In the genomic region with DNA sequence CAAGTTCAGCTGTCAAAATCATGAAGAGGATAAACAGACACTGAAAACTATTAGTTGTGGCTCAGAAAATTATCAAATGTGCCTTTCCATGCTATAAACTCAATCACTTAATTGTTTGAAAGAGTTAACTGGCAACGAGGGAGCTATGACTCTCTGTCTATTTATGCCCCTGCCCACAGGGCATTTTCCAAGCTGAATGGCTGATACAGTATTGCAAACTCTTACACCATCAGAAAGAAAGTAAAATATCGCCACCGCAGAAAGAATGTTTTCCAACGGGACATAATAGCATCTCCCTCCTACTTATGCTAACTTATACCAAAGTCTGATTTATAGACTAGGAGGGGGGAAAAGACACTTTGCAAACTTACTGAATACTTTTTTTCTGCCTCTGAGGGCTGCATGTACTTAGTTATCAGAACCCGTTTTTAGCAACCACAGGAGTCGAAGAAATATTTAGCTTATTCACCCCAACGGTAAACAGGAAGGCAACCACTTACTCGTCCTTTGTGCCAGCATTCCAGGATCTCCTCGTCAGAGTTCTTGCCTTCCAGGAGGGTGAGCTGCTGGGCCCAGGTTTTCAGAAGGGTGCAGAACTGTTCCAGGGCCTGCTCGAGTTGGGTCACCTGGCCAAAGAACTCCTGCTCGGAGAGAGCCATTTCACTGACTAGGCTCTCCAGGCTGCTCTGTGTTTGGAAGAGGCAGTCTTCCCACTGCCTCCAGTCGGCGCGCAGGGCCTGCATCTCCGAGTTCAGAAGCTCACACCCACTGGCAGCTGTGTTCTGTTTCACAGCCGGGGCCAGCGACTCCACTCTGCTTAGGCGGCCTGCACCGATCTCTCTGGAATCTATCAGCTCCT, we compare ENCODE assay signal across 7 mouse cellular contexts.
DNase-seq lines count a peak whose midpoint lies in the region; ATAC-seq and TF ChIP-seq lines count a peak whose summit lies in the region.

No protein-coding gene starts in this region.

- no peak for TF ChIP-seq CTCF in brain, embryonic 14.5 days (IDR thresholded peaks at IDR 0.05; ENCODE audit: borderline replicate concordance, extremely low read depth, insufficient read depth, insufficient read length)
- no peak for TF ChIP-seq CTCF in liver, adult 2 months (IDR thresholded peaks at IDR 0.05; ENCODE audit: low read depth, low read length)
- 0 out of 2 replicates have a peak, but pooled peaks have one; percentile 14 for TF ChIP-seq CTCF in olfactory bulb, adult 2 months (IDR thresholded peaks at IDR 0.05; ENCODE audit: insufficient read depth, low read depth, low read length)

- no peaks in the 10 kb centered on the region for H3K9me3 ChIP-seq in forebrain, embryonic 14.5 days (replicated peaks; ENCODE audit: control insufficient read depth, low read length)
- no peaks in the 10 kb centered on the region for H3K9me3 ChIP-seq in heart, embryonic 15.5 days (replicated peaks)

- ATAC-seq in forebrain, embryonic 14.5 days = peak; percentile 57; the same call in 1 of the 2 replicates
- peak; percentile 80 for ATAC-seq in heart, embryonic 15.5 days (replicated peaks; ENCODE audit: insufficient number of reproducible peaks, insufficient read depth, low FRiP score, low read depth)

- TF ChIP-seq POLR2A in brain, embryonic 14.5 days (IDR thresholded peaks at IDR 0.05; ENCODE audit: borderline replicate concordance, extremely low read depth, insufficient read depth, insufficient read length, poor library complexity, severe bottlenecking) = no peak
- no peak for TF ChIP-seq POLR2A in liver, adult 2 months (IDR thresholded peaks at IDR 0.05; ENCODE audit: extremely low read depth, insufficient read depth, low read length)
- TF ChIP-seq POLR2A in olfactory bulb, adult 2 months (IDR thresholded peaks at IDR 0.05; ENCODE audit: insufficient read depth, low read depth, low read length) = no peak

- H3K79me2 ChIP-seq in liver, adult 2 months (ENCODE audit: control insufficient read depth, insufficient read depth, low read length) = no peaks in the 10 kb centered on the region

- H3K27ac ChIP-seq in forebrain, embryonic 14.5 days (ENCODE audit: low read depth, low read length) = no peak overlapping the region
- peak overlapping the region; percentile 95 for H3K27ac ChIP-seq in heart, embryonic 15.5 days
- peak overlapping the region; percentile 63 for H3K27ac ChIP-seq in liver, adult 2 months (replicated peaks; ENCODE audit: insufficient read depth, low read depth, low read length)
- H3K27ac ChIP-seq in olfactory bulb, adult 2 months (ENCODE audit: insufficient read depth, low read depth, low read length) = peak overlapping the region; percentile 77

- WGBS in forebrain, embryonic 14.5 days = 59% methylated on average over 19 of the region's 19 CpGs
- 16% methylated on average over 19 of the region's 19 CpGs for WGBS in heart, embryonic 15.5 days
- 73% methylated on average over 19 of the region's 19 CpGs for WGBS in liver, adult 2 months
- WGBS in olfactory bulb, adult 2 months = 16% methylated on average over 19 of the region's 19 CpGs

- H3K4me2 ChIP-seq in forebrain, embryonic 14.5 days (ENCODE audit: low read length) = no peak overlapping the region
- peak overlapping the region; percentile 63 for H3K4me2 ChIP-seq in heart, embryonic 15.5 days

- no peaks in the 10 kb centered on the region for H3K27me3 ChIP-seq in forebrain, embryonic 14.5 days (replicated peaks; ENCODE audit: control insufficient read depth, insufficient read depth, low read length)
- H3K27me3 ChIP-seq in heart, embryonic 15.5 days = no peaks in the 10 kb centered on the region
- no peaks in the 10 kb centered on the region for H3K27me3 ChIP-seq in liver, adult 2 months (ENCODE audit: control insufficient read depth, insufficient read depth, low read length)

- no peak overlapping the region for H3K4me3 ChIP-seq in forebrain, embryonic 14.5 days (ENCODE audit: low read depth, low read length)
- H3K4me3 ChIP-seq in heart, embryonic 15.5 days = peak overlapping the region; percentile 49
- peak overlapping the region; percentile 38; the same call in 1 of the 2 replicates for H3K4me3 ChIP-seq in liver, adult 2 months (ENCODE audit: insufficient read depth, low read depth, low read length)
- no peak overlapping the region for H3K4me3 ChIP-seq in olfactory bulb, adult 2 months (ENCODE audit: insufficient read depth, low read depth, low read length)

- H3K4me1 ChIP-seq in forebrain, embryonic 14.5 days (ENCODE audit: control insufficient read depth, insufficient read depth, low read length) = no peaks in the 10 kb centered on the region
- peaks cover 6% of the 10 kb centered on the region for H3K4me1 ChIP-seq in heart, embryonic 15.5 days (replicated peaks)
- no peaks in the 10 kb centered on the region for H3K4me1 ChIP-seq in liver, adult 2 months (ENCODE audit: control insufficient read depth, insufficient read depth, low read length)
- peaks cover 6% of the 10 kb centered on the region; the same call in 1 of the 2 replicates for H3K4me1 ChIP-seq in olfactory bulb, adult 2 months (ENCODE audit: control insufficient read depth, insufficient read depth, low read length)

- H3K9ac ChIP-seq in forebrain, embryonic 14.5 days (ENCODE audit: low read length) = no peak overlapping the region
- H3K9ac ChIP-seq in heart, embryonic 15.5 days = peak overlapping the region; percentile 59
- no peak overlapping the region for H3K9ac ChIP-seq in liver, adult 2 months (ENCODE audit: low read depth, low read length)

- peak; percentile 47 for DNase-seq in brain, embryonic 14.5 days (ENCODE audit: low read depth)
- DNase-seq in forebrain, embryonic 14.5 days (ENCODE audit: low spot score) = peak; percentile 29
- peak; percentile 61 for DNase-seq in kidney, postnatal 14 days
- peak; percentile 14 for DNase-seq in liver, adult 2 months (ENCODE audit: extremely low read depth, low read depth, low spot score)
- peak; percentile 71 to 74 for DNase-seq in urinary bladder, postnatal 4 days (ENCODE audit: low spot score in 2 of 2)

- H3K36me3 ChIP-seq in forebrain, embryonic 14.5 days (ENCODE audit: control insufficient read depth, insufficient read depth, low read length) = no peaks in the 10 kb centered on the region
- no peaks in the 10 kb centered on the region for H3K36me3 ChIP-seq in heart, embryonic 15.5 days
- H3K36me3 ChIP-seq in liver, adult 2 months (ENCODE audit: control insufficient read depth, insufficient read depth, low read length) = peaks cover 6% of the 10 kb centered on the region

Comparison
In these comparisons a context has a peak if more than half of its experiments do, and no peak if none do; other contexts are left out.
1. DNase-seq: peak in every context shown above with its lines; median percentile 72 in urinary bladder, postnatal 4 days; 61 in kidney, postnatal 14 days; 47 in brain, embryonic 14.5 days; 29 in forebrain, embryonic 14.5 days; 14 in liver, adult 2 months.
2. H3K4me3 ChIP-seq: peak in heart, embryonic 15.5 days (single experiment) and liver, adult 2 months (single experiment); none in forebrain, embryonic 14.5 days (single experiment) and olfactory bulb, adult 2 months (single experiment).